Mouse (Mus musculus): ENCODE results near the gene Ptprn2. TPM values are rescaled to one million over a fixed set of nuclear protein-coding genes. Genes with fewer than 3 reads are reported as not detected.

The Ptprn2 gene
- total and polyA plus RNA-seq, 3 experiments: 0.17 TPM; not detected in 2

GRCm38 (mm10) chr12:116622665-116623387 is 137.3 kb downstream of the Ptprn2 start:
- peaks cover 0 to 20% of the 10 kb centered on the region in 2 experiments; a peak in 2 of 4 replicates for H3K4me1 ChIP-seq (ENCODE audit: control insufficient read depth in 1 of 2, insufficient read depth in 2 of 2)
- no peak for DNase-seq (ENCODE audit: extremely low read depth)
- no peak overlapping the region for H3K27ac ChIP-seq (ENCODE audit: insufficient read depth, low read depth)
- no peaks in the 10 kb centered on the region for H3K9me3 ChIP-seq (replicated peaks; ENCODE audit: low read length)
- no peak overlapping the region for H3K9ac ChIP-seq (ENCODE audit: insufficient read depth, low read depth)
- in situ Hi-C loops (cut with MboI; ENCODE audit: low pct_ligation_motif_present, low pct_unique_long_range_greater_than_20kb, low sequenced_read_pairs) (no loop called here), dilution Hi-C loops (cut with MboI; ENCODE audit: extremely low pct_ligation_motif_present, extremely low pct_unique_long_range_greater_than_20kb, low sequenced_read_pairs) (no loop called here)
- H3K4me2 ChIP-seq (ENCODE audit: insufficient read depth, low read depth, poor library complexity, severe bottlenecking): no peak overlapping the region
- no peak for TF ChIP-seq ETS1 (conservative IDR thresholded peaks at IDR 0.05; ENCODE audit: low read depth, low read length)
- TF ChIP-seq ZKSCAN1 (IDR thresholded peaks at IDR 0.05; ENCODE audit: borderline replicate concordance, low read depth, low read length): no peak
- TF ChIP-seq NRF1 (IDR thresholded peaks at IDR 0.05; ENCODE audit: low read depth, low read length): no peak
- TF ChIP-seq MAZ (IDR thresholded peaks at IDR 0.05; ENCODE audit: low read depth, low read length): no peak
- no peak for TF ChIP-seq CHD1 (IDR thresholded peaks at IDR 0.05; ENCODE audit: low read depth, low read length)
- TF ChIP-seq KAT2A (IDR thresholded peaks at IDR 0.05; ENCODE audit: insufficient replicate concordance, low read length): no peak
- no peak for TF ChIP-seq ZMIZ1 (IDR thresholded peaks at IDR 0.05; ENCODE audit: low read depth, low read length)
- no peak for TF ChIP-seq BHLHE40 (IDR thresholded peaks at IDR 0.05; ENCODE audit: low read depth, low read length)
- no peak for TF ChIP-seq CHD2 (IDR thresholded peaks at IDR 0.05; ENCODE audit: low read length)
- peaks cover 17% of the 10 kb centered on the region for H3K27me3 ChIP-seq (replicated peaks)
- no peak overlapping the region for H3K4me3 ChIP-seq (replicated peaks in 1 of 3; ENCODE audit: low read depth in 2 of 3, low read length in 2 of 3, poor library complexity in 1 of 3)
- H3K36me3 ChIP-seq (replicated peaks in 1 of 2; ENCODE audit: control insufficient read depth in 1 of 2, insufficient read depth in 1 of 2, low read length in 1 of 2): no peaks in the 10 kb centered on the region
- no peaks in the 10 kb centered on the region for H3K79me2 ChIP-seq (replicated peaks; ENCODE audit: control insufficient read depth, extremely low read depth, insufficient read depth, poor library complexity, severe bottlenecking)

- Histone ChIP-seq H3K9me3 (replicated peaks; ENCODE audit: low read length) (no peaks in the 10 kb centered on the region), H3K27me3 (replicated peaks) (peaks cover 20% of the 10 kb centered on the region), H3K4me2 (ENCODE audit: insufficient read depth, low read depth, poor library complexity, severe bottlenecking) (peak overlapping the region; percentile 48), H3K27ac (ENCODE audit: insufficient read depth, low read depth) (no peak overlapping the region), H3K79me2 (replicated peaks; ENCODE audit: control insufficient read depth, extremely low read depth, insufficient read depth, poor library complexity, severe bottlenecking) (no peaks in the 10 kb centered on the region), H3K36me3 (replicated peaks in 1 of 2; ENCODE audit: control insufficient read depth in 1 of 2, insufficient read depth in 1 of 2, low read length in 1 of 2) (no peaks in the 10 kb centered on the region), H3K9ac (ENCODE audit: insufficient read depth, low read depth) (peak overlapping the region; percentile 18), H3K4me1 (ENCODE audit: control insufficient read depth in 1 of 2, insufficient read depth in 2 of 2) (peaks cover 0 to 16% of the 10 kb centered on the region in 2 experiments; a peak in 2 of 4 replicates), H3K4me3 (replicated peaks in 1 of 3; ENCODE audit: low read depth in 2 of 3, low read length in 2 of 3, poor library complexity in 1 of 3) (peak overlapping the region in 2 of 3 experiments; percentile 19 to 28)
- TF ChIP-seq MEF2A (IDR thresholded peaks at IDR 0.05; ENCODE audit: borderline replicate concordance, low read depth, low read length) (no peak), MAZ (IDR thresholded peaks at IDR 0.05; ENCODE audit: low read depth, low read length) (no peak), CTCF (conservative IDR thresholded peaks at IDR 0.05 in 1 of 2, IDR thresholded peaks at IDR 0.05 in 1 of 2; ENCODE audit: low read depth in 2 of 2, low read length in 2 of 2) (peak; percentile 80 to 94), E2F4 (IDR thresholded peaks at IDR 0.05; ENCODE audit: insufficient replicate concordance, low read depth, low read length) (no peak), RAD21 (IDR thresholded peaks at IDR 0.05; ENCODE audit: low read depth, low read length) (peak; percentile 58), CHD2 (IDR thresholded peaks at IDR 0.05; ENCODE audit: low read length) (no peak), MAFK (IDR thresholded peaks at IDR 0.05; ENCODE audit: insufficient replicate concordance, low read length) (peak; percentile 88), SMC3 (IDR thresholded peaks at IDR 0.05; ENCODE audit: low read depth, low read length) (peak; percentile 62), TCF12 (IDR thresholded peaks at IDR 0.05; ENCODE audit: low read depth, low read length) (no peak)
- in situ Hi-C loops (cut with MboI; ENCODE audit: low pct_ligation_motif_present, low pct_unique_long_range_greater_than_20kb, low sequenced_read_pairs) (no loop called here), dilution Hi-C loops (cut with MboI; ENCODE audit: extremely low pct_ligation_motif_present, extremely low pct_unique_long_range_greater_than_20kb, low sequenced_read_pairs) (no loop called here)
- peak; percentile 56 for DNase-seq (ENCODE audit: extremely low read depth)
Measured at GRCm38 (mm10) chr12:116625391-116626281, 140.1 kb downstream of the Ptprn2 start.
